Mouse (Mus musculus): ENCODE measurements around the gene Hoxc4.

Hoxc4 gene

GRCm38 (mm10) chr15:103018636-103019035 is at the start of gene Hoxc4:
Hoxc4 (plus strand) TSS chr15:103018934.
- DNase-seq (ENCODE audit: low read depth, low spot score), result no peak

- no peak for DNase-seq (ENCODE audit: low read depth, low spot score)
Measured at GRCm38 (mm10) chr15:102969296-102969695, 49.4 kb upstream of the Hoxc4 start.

DNA sequence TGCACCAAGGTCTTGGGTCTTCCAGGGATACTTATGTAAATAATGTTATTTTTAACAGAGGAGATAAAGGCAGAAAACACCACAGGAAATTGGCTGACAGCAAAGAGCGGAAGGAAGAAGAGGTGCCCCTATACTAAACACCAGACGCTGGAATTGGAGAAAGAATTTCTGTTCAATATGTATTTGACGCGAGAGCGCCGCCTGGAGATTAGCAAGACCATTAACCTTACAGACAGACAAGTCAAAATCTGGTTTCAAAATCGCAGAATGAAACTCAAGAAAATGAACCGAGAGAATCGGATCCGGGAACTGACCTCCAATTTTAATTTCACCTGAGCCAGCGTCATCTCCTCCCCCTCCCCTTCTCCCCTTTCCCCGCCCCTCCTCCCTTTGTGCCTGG is 48.0 kb upstream of the Hoxc4 start:
- no peak for DNase-seq (ENCODE audit: low read depth, low spot score)

- no peak for DNase-seq (ENCODE audit: low read depth, low spot score)
Measured at GRCm38 (mm10) chr15:102972254-102972653, 46.5 kb upstream of the Hoxc4 start.

DNA sequence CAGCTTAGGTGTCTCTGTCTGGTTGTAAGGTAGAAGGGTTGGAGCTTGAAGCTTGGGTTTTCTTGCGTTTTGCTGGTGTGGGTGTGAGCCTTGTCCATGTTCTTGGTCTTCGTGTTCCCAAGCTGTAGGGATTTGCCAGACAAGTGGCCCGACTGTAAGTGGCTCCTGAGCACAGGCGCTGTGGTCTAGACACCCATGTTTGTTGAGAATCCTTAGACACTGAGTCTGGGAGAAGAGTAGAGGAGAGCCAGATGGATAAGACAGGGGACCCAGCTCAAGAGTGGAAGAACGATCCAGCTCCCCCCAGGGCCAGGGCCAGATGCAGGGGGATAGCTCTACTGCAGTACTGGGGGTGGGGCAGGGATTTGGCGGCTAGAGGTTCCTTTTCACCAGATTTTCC is 46.0 kb upstream of the Hoxc4 start:
- no peak for DNase-seq (ENCODE audit: low read depth, low spot score)

DNA sequence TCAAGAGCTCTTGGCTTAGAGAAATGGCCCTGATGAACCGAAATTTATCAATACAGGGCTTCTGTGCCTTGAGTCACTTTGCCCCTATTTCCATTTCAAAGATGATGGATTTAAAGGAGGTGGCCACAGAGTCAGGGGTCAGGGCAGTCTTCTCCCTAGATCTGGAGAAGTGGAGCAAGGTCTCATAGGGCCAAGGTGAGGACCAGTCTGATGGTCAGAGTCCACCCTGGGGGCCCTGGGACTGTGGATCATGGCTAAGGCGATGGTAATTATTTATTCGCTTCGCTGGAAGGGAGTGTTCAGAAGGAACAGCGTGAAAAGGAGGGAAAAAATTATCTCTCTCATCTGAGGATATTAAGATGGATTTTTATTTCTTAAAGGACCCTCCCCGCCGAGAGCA is 43.7 kb upstream of the Hoxc4 start:
- DNase-seq (ENCODE audit: low read depth, low spot score), result no peak

DNA sequence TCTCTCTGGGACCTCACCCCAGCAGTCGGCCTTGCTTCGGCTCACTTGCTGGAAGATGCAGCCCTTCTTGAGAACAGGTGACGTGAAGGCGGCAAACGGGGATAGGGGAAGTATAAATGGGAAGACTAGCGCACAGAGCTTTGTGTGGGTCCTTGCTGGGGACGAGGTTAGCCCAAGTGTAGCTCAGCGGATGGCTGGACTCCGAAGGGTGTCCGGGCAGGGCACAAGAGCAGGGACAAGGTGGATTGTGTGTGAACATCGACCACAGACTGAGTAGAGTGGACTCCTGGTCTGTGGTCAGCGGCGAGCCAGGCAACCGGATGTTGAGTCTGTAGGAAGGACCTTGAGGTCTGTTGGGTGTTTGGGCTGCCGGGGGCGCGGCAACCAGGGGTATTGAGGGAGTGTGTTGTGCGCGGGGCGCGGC is 43.0 kb upstream of the Hoxc4 start:
- no peak for DNase-seq (ENCODE audit: low read depth, low spot score)

DNA sequence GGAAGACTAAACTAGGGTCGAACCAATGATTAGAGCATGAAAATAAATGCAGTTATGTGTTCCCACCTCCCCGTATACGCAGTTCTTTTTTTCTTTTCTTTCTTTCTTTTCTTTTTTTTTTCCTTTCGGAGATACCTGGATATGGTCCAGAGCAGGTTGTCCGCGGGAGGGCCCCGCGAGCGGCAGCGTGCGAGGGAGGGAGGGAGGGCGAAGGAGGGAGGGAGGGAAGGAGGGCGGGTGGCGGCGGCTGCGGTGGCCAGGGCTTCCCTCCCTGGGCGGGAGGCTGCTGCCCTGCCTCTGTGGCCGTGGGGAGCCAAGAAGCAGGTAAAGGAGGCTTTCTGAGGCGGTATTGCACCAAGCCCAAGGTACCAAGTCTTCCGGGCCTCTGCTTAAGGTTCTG is 42.6 kb upstream of the Hoxc4 start, which contains the start of gene Hoxc9:
Gene Hoxc9 (plus strand): TSS at position 269 of the 400 bp plus-strand sequence.
- DNase-seq (ENCODE audit: low read depth, low spot score), result no peak

- DNase-seq (ENCODE audit: low read depth, low spot score), result no peak
Measured at GRCm38 (mm10) chr15:102976631-102977422, 41.9 kb upstream of the Hoxc4 start.

- DNase-seq (ENCODE audit: low read depth, low spot score), result no peak
Measured at GRCm38 (mm10) chr15:102977423-102977974, 41.2 kb upstream of the Hoxc4 start.

GRCm38 (mm10) chr15:102978615-102979515 is 39.9 kb upstream of the Hoxc4 start:
- DNase-seq (ENCODE audit: low read depth, low spot score), result no peak

GRCm38 (mm10) chr15:102979936-102980335 is 38.8 kb upstream of the Hoxc4 start:
- DNase-seq (ENCODE audit: low read depth, low spot score), result no peak

GRCm38 (mm10) chr15:102980352-102980751 is 38.4 kb upstream of the Hoxc4 start:
- DNase-seq (ENCODE audit: low read depth, low spot score), result no peak

DNA sequence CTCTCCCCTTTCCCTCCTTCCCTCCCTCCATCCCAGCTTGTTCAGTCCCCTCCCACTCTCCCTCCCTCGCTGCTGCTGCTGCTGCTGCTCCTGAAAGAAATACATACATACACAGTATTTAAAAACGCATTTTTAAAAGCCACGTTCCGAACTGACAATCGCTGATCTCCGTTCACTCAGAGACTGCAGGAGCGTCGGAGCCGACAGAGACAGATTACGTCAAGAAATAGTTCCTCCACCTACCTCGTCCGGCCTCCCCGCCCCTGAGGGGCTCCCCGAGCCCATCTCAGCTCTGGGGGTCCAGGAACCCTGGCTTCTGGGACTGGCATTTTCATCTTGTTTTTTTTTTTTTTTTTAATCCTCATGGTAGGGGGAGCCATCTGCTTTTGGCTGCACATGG is 37.8 kb upstream of the Hoxc4 start:
- no peak for DNase-seq (ENCODE audit: low read depth, low spot score)

GRCm38 (mm10) chr15:102981379-102982288 is 37.1 kb upstream of the Hoxc4 start:
- peak; percentile 66 for DNase-seq (ENCODE audit: low read depth, low spot score)

- DNase-seq (ENCODE audit: low read depth, low spot score), result no peak
Measured at GRCm38 (mm10) chr15:102983716-102984115, 35.0 kb upstream of the Hoxc4 start.

GRCm38 (mm10) chr15:102984521-102984920 is 34.2 kb upstream of the Hoxc4 start:
- DNase-seq (ENCODE audit: low read depth, low spot score), result no peak

DNA sequence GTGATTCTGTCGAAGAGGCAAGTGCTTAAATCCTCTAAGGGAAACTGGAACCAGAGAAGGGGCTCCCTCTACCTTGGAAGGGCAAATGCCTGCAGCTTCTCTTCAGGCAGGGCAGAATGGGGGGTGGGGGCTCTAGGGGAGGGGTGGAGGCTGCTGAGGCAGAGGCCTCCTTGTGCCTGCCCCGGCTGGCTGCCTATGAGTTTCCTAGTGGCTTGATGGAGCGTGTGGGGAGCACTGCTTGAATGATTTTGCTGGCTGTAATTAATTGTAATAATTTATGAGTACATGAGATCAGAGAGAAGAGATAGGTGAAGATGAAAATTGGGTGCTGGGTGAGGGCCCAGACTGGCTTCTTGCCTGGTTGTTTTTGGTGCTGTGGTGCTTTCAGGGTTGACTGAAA is 33.8 kb upstream of the Hoxc4 start:
- no peak for DNase-seq (ENCODE audit: low read depth, low spot score)

DNA sequence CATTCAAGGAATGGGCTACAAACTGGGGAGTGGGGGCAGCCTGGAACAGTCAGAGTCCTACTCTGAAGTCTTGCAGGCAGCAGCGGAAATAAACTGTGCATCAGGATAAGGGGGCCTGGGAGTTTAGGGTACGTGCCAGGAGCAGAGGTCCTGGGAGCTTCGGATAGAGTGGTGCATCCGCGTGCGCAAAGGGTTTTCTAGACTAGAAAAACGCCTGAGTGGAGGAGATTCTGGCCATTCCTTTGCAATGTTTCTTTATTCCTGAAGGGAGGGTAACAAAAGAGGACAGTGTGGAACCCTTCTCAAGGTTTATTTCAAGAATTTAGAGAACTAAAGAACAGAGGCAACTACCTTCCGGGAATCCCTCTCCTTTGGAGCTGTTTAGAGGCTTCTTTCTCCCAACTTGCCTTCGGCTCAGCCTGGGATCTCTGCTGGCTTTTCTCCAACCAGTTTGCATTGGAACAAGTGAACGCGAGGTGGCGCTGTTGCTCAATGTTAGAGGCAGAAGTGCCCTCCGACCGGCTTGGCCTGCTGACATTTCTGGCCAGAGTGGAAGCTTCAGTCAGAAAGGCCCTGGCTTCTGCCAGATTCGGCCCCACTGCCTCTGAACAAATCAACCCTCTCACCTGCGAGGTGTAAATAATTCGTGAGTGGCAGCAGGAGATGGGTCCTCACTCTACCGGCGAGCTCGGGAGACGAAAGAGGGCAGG is 31.5 kb upstream of the Hoxc4 start:
- DNase-seq (ENCODE audit: low read depth, low spot score), result peak; percentile 89

DNA sequence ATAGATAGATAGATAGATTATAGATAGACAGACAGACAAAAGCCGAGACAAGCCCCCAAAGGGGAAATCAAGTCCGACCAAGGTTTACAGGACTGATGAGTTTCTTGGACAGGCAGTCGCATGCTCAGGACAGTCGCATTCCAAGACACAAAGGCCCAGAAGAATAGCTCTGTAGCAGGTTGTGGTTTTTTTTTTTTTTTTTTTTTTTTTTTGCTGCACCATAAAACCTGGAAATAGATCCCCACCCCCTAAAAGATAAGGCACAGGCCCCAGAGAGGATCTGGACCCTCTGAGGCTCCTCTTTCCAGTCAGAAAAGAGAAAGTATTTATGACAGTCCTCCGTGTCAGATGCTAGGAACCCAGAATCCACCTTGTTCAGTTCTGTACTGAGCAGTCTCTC is 30.7 kb upstream of the Hoxc4 start:
- no peak for DNase-seq (ENCODE audit: low read depth, low spot score)
